In genomic region chr13:45807593-45808043, GRCm38 (mm10) we compare ENCODE assay signal across 8 mouse cellular contexts.
DNase-seq lines count a peak whose midpoint lies in the region; ATAC-seq and TF ChIP-seq lines count a peak whose summit lies in the region.

No protein-coding gene starts in this region.

- H3K9me3 ChIP-seq in embryonic facial prominence, embryonic 13.5 days, result no peaks in the 10 kb centered on the region; the same call in 1 of the 2 replicates
- H3K9me3 ChIP-seq in hindbrain, embryonic 11.5 days (ENCODE audit: control insufficient read depth, low read length), result no peaks in the 10 kb centered on the region
- H3K9me3 ChIP-seq in liver, embryonic 14.5 days (ENCODE audit: control insufficient read depth, low read length), result no peaks in the 10 kb centered on the region

- 17% methylated on average over 18 of the region's 18 CpGs for WGBS in embryonic facial prominence, embryonic 13.5 days
- WGBS in hindbrain, embryonic 11.5 days, result 51% methylated on average over 18 of the region's 18 CpGs
- 66% methylated on average over 18 of the region's 18 CpGs for WGBS in liver, embryonic 14.5 days (ENCODE audit: insufficient replicate concordance)

- no peak overlapping the region for H3K9ac ChIP-seq in embryonic facial prominence, embryonic 13.5 days
- no peak overlapping the region for H3K9ac ChIP-seq in hindbrain, embryonic 11.5 days (ENCODE audit: low read depth, low read length)
- no peak overlapping the region for H3K9ac ChIP-seq in liver, embryonic 14.5 days (replicated peaks)

- TF ChIP-seq EP300 in liver, embryonic 14.5 days (IDR thresholded peaks at IDR 0.05; ENCODE audit: low read depth), result no peak

- peak; percentile 64 for DNase-seq in kidney, postnatal 10 days
- DNase-seq in kidney, adult 11 months, result no peak
- DNase-seq in adrenal gland, postnatal 25 days, result peak; percentile 61
- DNase-seq in hindbrain, embryonic 11.5 days (ENCODE audit: low spot score), result peak; percentile 75
- no peak for DNase-seq in liver, embryonic 14.5 days (ENCODE audit: low read depth in 3 of 3, low spot score in 3 of 3)
- peak; percentile 80 for DNase-seq in retina, postnatal 1 day

- ATAC-seq in embryonic facial prominence, embryonic 13.5 days (ENCODE audit: insufficient number of reproducible peaks, insufficient read depth, low FRiP score, low TSS enrichment, low read depth), result no peak
- no peak for ATAC-seq in hindbrain, embryonic 11.5 days (ENCODE audit: low FRiP score)
- ATAC-seq in liver, embryonic 14.5 days (ENCODE audit: insufficient read depth), result no peak
- ATAC-seq in erythroid progenitor cell, adult 5-6 weeks (replicated peaks; ENCODE audit: low FRiP score, poor library complexity, severe bottlenecking), result no peak

- peaks cover 30% of the 10 kb centered on the region for H3K4me1 ChIP-seq in embryonic facial prominence, embryonic 13.5 days
- H3K4me1 ChIP-seq in hindbrain, embryonic 11.5 days (replicated peaks; ENCODE audit: control insufficient read depth, insufficient read depth, low read length), result peaks cover 4% of the 10 kb centered on the region; the same call in 1 of the 2 replicates
- no peaks in the 10 kb centered on the region for H3K4me1 ChIP-seq in liver, embryonic 14.5 days (replicated peaks; ENCODE audit: control insufficient read depth in 2 of 2, insufficient read depth in 2 of 2, low read length in 1 of 2)

- H3K4me2 ChIP-seq in embryonic facial prominence, embryonic 13.5 days, result peak overlapping the region; percentile 57
- H3K4me2 ChIP-seq in hindbrain, embryonic 11.5 days (replicated peaks; ENCODE audit: low read depth, low read length), result peak overlapping the region; percentile 22; the same call in 1 of the 2 replicates
- H3K4me2 ChIP-seq in liver, embryonic 14.5 days (ENCODE audit: low read depth), result no peak overlapping the region

- no peak overlapping the region; the same call in 1 of the 2 replicates for H3K27ac ChIP-seq in embryonic facial prominence, embryonic 13.5 days
- no peak overlapping the region for H3K27ac ChIP-seq in hindbrain, embryonic 11.5 days (ENCODE audit: low read depth, low read length)
- no peak overlapping the region for H3K27ac ChIP-seq in liver, embryonic 14.5 days

- peak overlapping the region; percentile 28 for H3K4me3 ChIP-seq in embryonic facial prominence, embryonic 13.5 days
- no peak overlapping the region for H3K4me3 ChIP-seq in hindbrain, embryonic 11.5 days (ENCODE audit: low read depth, low read length)
- H3K4me3 ChIP-seq in liver, embryonic 14.5 days (ENCODE audit: insufficient read depth in 1 of 2, low read depth in 2 of 2, low read length in 2 of 2), result no peak overlapping the region

- peak; percentile 84 for TF ChIP-seq CTCF in liver, embryonic 14.5 days (IDR thresholded peaks at IDR 0.05; ENCODE audit: low read depth)

- no peaks in the 10 kb centered on the region for H3K27me3 ChIP-seq in embryonic facial prominence, embryonic 13.5 days
- H3K27me3 ChIP-seq in hindbrain, embryonic 11.5 days (ENCODE audit: control insufficient read depth, insufficient read depth, low read length), result no peaks in the 10 kb centered on the region
- no peaks in the 10 kb centered on the region for H3K27me3 ChIP-seq in liver, embryonic 14.5 days (ENCODE audit: control insufficient read depth, insufficient read depth, low read length)

- no peaks in the 10 kb centered on the region for H3K36me3 ChIP-seq in embryonic facial prominence, embryonic 13.5 days
- H3K36me3 ChIP-seq in hindbrain, embryonic 11.5 days (ENCODE audit: control insufficient read depth, insufficient read depth, low read length), result no peaks in the 10 kb centered on the region
- H3K36me3 ChIP-seq in liver, embryonic 14.5 days (replicated peaks; ENCODE audit: control insufficient read depth, insufficient read depth, low read depth), result no peaks in the 10 kb centered on the region

Comparison
In these comparisons a context has a peak if more than half of its experiments do, and no peak if none do; other contexts are left out.
1. DNase-seq: peak in kidney, postnatal 10 days (single experiment), adrenal gland, postnatal 25 days (single experiment), hindbrain, embryonic 11.5 days (single experiment) and retina, postnatal 1 day (single experiment); none in kidney, adult 11 months (single experiment) and liver, embryonic 14.5 days (0 of 3).